Mouse (Mus musculus): Measurements from ENCODE around the gene Krt1. TPM values are rescaled to one million over a fixed set of nuclear protein-coding genes. Genes with fewer than 3 reads are reported as not detected.

Gene Krt1
- polyA plus RNA-seq (2012; rRNA removed), result 1.9 and 2.8 TPM in 2 replicates

GRCm38 (mm10) chr15:101850694-101851093, at the start of gene Krt1:
Krt1 (minus strand) TSS chr15:101850794.

GRCm38 (mm10) chr15:101892820-101893219, 42.2 kb upstream of the Krt1 start, which contains the start of gene Krt76:
Krt76 (minus strand) TSS chr15:101892920.

GRCm38 (mm10) chr15:101869431-101869830, 18.8 kb upstream of the Krt1 start, which contains the start of gene Krt77:
Krt77 (minus strand) TSS chr15:101869705.

GRCm38 (mm10) chr15:101817875-101818274, 32.7 kb downstream of the Krt1 start, which contains the start of gene Krt2:
Krt2 (minus strand) TSS chr15:101818169.

DNA sequence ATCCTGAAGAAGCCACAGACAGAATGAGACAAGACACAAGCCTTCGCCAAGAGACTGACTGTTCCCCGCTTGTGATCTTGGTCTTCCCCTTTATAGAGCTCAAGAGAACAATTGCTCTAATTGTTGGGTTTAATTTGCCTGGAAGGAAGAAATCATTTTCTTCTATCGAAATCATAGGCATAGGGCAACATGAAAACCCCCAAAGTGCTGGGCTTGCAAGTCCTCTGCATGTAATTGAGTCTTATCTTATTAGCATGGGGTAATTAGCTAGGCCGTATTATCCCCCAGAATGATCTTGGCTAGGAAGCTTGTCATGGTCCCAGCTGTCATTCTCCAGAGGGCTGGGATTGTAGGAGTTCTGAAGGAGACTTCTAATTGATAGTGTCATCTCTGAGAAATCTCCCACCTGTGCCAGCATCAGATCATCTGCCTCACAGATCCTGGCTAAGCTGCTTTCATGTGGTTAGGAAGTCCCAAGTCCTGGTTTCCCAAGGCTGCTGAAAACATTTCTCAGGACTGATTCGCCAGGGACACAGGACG, 48.2 kb downstream of the Krt1 start, which contains the start of gene Krt73:
Krt73 (minus strand) TSS at position 51 of the 540 bp plus-strand sequence.

Other genes with a start within 250 kb of the Krt1 start
- not detected in 2 replicates for gene Gm5414, start 222.6 kb downstream of the Krt1 start, polyA plus RNA-seq (2012; rRNA removed)
- not detected in 2 replicates for gene Gm5478, start 203.4 kb downstream of the Krt1 start, polyA plus RNA-seq (2012; rRNA removed)
- gene Krt6b, start 170.5 kb downstream of the Krt1 start, polyA plus RNA-seq (2012; rRNA removed), result 0.06 and 1.4 TPM in 2 replicates
- 0.22 and 0.31 TPM in 2 replicates for gene Krt6a, start 156.5 kb downstream of the Krt1 start, polyA plus RNA-seq (2012; rRNA removed)
- 0.10 and 0.13 TPM in 2 replicates for gene Krt5, start 137.9 kb downstream of the Krt1 start, polyA plus RNA-seq (2012; rRNA removed)
- gene Krt71, start 107.7 kb downstream of the Krt1 start, polyA plus RNA-seq (2012; rRNA removed), result 0.07 TPM in 1 of 2 replicates, not detected in the other
- gene Krt72, start 64.3 kb downstream of the Krt1 start, polyA plus RNA-seq (2012; rRNA removed), result not detected in 2 replicates
- gene Krt73, start 48.4 kb downstream of the Krt1 start, polyA plus RNA-seq (2012; rRNA removed), result 0.28 and 0.74 TPM in 2 replicates
- gene Krt2, start 32.6 kb downstream of the Krt1 start, polyA plus RNA-seq (2012; rRNA removed), result not detected in 2 replicates
- not detected in 2 replicates for gene Krt77, start 18.9 kb upstream of the Krt1 start, polyA plus RNA-seq (2012; rRNA removed)
- gene Krt76, start 42.1 kb upstream of the Krt1 start, polyA plus RNA-seq (2012; rRNA removed), result 0.10 and 0.13 TPM in 2 replicates
- gene Krt4, start 73.9 kb upstream of the Krt1 start, polyA plus RNA-seq (2012; rRNA removed), result 0.17 and 0.18 TPM in 2 replicates
- 5.7 and 6.6 TPM in 2 replicates for gene Krt79, start 89.5 kb upstream of the Krt1 start, polyA plus RNA-seq (2012; rRNA removed)
- 0.05 TPM in 1 of 2 replicates, not detected in the other for gene Krt78, start 103.5 kb upstream of the Krt1 start, polyA plus RNA-seq (2012; rRNA removed)
- gene Krt8, start 153.7 kb upstream of the Krt1 start, polyA plus RNA-seq (2012; rRNA removed), result 138 and 174 TPM in 2 replicates
- gene Krt18, start 177.4 kb upstream of the Krt1 start, polyA plus RNA-seq (2012; rRNA removed), result 119 and 120 TPM in 2 replicates
- gene Eif4b, start 223.0 kb upstream of the Krt1 start, polyA plus RNA-seq (2012; rRNA removed), result 103 and 118 TPM in 2 replicates
- gene Tns2, start 249.6 kb upstream of the Krt1 start, polyA plus RNA-seq (2012; rRNA removed), result 64.5 and 83.6 TPM in 2 replicates

All from ovary, adult 2 months (tissue).